Mouse (Mus musculus) CD8-positive naive resting alpha-beta T cell, adult 2 months (primary cell): Measurements from ENCODE around the gene Mfsd4a.

Experiments used
- DNase-seq, 2 experiments: peaks; one replicate each; pipeline ENCODE4 v3.0.0; 2022; ENCODE audit warnings: low read depth in 2 of 2, low spot score in 2 of 2

The Mfsd4a gene

DNA sequence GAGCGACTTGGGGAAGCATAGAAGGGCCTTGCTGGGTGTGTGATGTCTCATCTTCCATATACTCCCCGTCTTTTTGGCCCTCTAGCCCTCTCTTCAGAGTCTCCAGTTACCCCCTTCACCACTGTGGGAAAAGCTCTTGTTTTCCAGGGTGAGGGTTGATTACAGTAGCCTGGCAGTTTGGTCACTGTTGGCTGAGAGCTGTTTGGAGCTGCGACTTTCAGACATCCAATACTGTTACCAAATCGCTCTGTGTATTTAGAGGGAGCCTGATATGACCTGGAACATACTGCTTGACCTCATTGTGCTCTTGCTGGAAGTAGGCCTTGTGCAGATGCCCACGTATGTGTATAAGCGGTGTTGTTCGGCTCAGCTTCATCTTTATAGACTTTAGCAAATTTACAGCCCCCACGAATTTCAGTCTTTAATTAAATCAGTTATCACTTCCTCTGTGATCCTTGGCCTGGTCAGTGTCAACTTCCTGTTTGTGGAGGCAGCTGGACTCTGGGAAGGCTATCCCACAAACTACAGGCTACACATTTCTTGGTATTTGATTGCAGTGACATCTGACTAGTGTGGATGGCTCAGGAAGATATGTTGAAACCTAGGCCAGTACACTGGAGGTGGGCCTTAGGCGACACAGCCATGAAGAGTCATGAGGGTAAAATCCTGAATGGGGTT lies 77.6 kb downstream of the Mfsd4a start:
- no peak for DNase-seq

- no peak for DNase-seq
These were observed 78.4 kb downstream of the Mfsd4a start for GRCm38 (mm10) chr1:131989476-131989875.

- DNase-seq: no peak
These were observed 80.4 kb downstream of the Mfsd4a start for GRCm38 (mm10) chr1:131987432-131987831.

GRCm38 (mm10) chr1:131983806-131984205 lies 84.1 kb downstream of the Mfsd4a start:
- no peak for DNase-seq

- DNase-seq: peak; percentile 75 to 82
These were observed 85.0 kb downstream of the Mfsd4a start for GRCm38 (mm10) chr1:131982907-131983306.

- peak; percentile 44 to 46 for DNase-seq
These were observed 86.4 kb downstream of the Mfsd4a start for GRCm38 (mm10) chr1:131981378-131982013.

GRCm38 (mm10) chr1:131980471-131980870 lies 87.4 kb downstream of the Mfsd4a start:
- DNase-seq: no peak

DNA sequence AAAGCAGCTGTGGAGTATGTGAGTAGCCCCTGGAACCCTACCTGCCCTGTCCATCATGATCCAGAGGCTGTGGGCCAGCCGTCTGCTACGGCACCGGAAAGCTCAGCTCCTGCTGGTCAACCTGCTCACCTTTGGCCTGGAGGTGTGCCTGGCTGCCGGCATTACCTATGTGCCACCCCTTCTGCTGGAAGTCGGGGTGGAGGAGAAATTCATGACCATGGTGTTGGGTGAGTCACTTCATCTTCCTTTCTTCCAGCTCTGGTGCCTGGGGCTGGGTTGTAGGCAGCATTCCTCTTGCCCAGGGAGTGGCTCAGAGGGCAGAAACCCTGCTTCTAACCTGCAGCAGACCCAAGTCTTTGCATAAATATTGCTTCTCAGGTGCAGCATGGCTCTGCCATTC lies 91.0 kb downstream of the Mfsd4a start:
- DNase-seq: no peak

DNA sequence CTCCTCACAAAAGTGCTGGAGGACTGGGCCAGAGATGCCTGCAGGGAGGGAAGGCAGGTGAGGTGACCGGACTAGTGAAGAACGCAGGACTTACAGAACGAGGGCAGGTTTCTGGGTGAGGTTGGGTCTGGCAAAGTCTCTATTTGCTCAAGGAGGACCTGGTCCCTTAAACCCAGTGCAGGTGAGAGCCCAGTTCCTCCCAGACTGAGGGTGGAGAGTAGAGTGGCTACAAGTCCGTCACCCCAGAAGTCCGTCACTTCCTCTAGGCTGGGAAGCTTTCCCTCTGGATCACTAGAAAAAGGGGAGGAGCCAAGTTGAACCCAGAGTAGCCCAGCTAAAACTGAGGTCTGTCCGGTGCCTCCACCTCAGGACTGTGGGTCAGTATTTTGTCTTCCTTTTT lies 93.9 kb downstream of the Mfsd4a start:
- no peak for DNase-seq
